Mouse (Mus musculus) brain, adult 2 months (tissue): ENCODE measurements around the gene Tbc1d10c.
"Not testable (repeated sequence)": the region's sequence is repeated elsewhere in the genome, so short reads cannot be mapped to it uniquely, and the experiment has no call there.

ENCODE experiments used
- DNase-seq: peaks from one replicate; pipeline ENCODE4 v3.0.0; 2011; ENCODE audit warnings: low read depth, low spot score

Gene Tbc1d10c

GRCm38 (mm10) chr19:4144550-4145498 lies 46.3 kb downstream of the Tbc1d10c start:
- no peak for DNase-seq

GRCm38 (mm10) chr19:4143759-4144268 lies 47.3 kb downstream of the Tbc1d10c start, which contains the start of gene Cabp4:
Gene Cabp4 (minus strand): TSS chr19:4144033.
- no peak for DNase-seq

GRCm38 (mm10) chr19:4142416-4143173 lies 48.5 kb downstream of the Tbc1d10c start:
- no peak for DNase-seq

GRCm38 (mm10) chr19:4140147-4140546 lies 50.9 kb downstream of the Tbc1d10c start:
- DNase-seq, result no peak

- DNase-seq, result no peak
Observed at GRCm38 (mm10) chr19:4139446-4139845, 51.6 kb downstream of the Tbc1d10c start, which contains the start of gene Gpr152. Gene Gpr152 (plus strand): TSS chr19:4139787.

GRCm38 (mm10) chr19:4137913-4138312 lies 53.2 kb downstream of the Tbc1d10c start:
- DNase-seq, result no peak

GRCm38 (mm10) chr19:4136463-4136862 lies 54.6 kb downstream of the Tbc1d10c start:
- no peak for DNase-seq

- peak; percentile 48 for DNase-seq
Observed at GRCm38 (mm10) chr19:4135963-4136345, 55.1 kb downstream of the Tbc1d10c start.

GRCm38 (mm10) chr19:4135229-4135962 lies 55.7 kb downstream of the Tbc1d10c start:
- DNase-seq, result not testable (repeated sequence)

- no peak for DNase-seq
Observed at GRCm38 (mm10) chr19:4134354-4134753, 56.7 kb downstream of the Tbc1d10c start.
